Mouse (Mus musculus): Measurements from ENCODE around the gene Ints14.

DNA sequence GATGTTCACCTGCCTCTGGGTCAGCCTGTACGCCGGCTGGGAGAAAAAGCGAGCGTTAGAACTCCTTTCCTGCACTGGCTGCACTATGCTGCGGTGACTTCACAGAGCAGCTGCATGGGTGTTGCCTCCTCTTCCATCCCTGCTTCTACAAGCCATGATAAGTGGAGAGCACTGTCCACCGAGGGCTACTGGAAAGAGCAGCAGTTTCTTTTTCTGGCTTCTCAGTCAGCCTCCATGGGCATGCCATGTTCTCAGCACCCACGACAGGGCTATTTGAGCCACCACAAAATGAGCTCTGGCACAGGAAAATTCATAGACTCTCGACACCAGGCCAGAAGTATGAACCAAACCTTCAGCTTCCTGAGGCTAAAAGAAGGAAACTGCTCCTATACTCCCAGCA, 45.0 kb downstream of the Ints14 start:
- no peak for TF ChIP-seq CTCF (IDR thresholded peaks at IDR 0.05; ENCODE audit: borderline replicate concordance, insufficient read depth, low read length)
- no peak for TF ChIP-seq POLR2A (IDR thresholded peaks at IDR 0.05; ENCODE audit: low read depth, low read length)
